In the genomic region with DNA sequence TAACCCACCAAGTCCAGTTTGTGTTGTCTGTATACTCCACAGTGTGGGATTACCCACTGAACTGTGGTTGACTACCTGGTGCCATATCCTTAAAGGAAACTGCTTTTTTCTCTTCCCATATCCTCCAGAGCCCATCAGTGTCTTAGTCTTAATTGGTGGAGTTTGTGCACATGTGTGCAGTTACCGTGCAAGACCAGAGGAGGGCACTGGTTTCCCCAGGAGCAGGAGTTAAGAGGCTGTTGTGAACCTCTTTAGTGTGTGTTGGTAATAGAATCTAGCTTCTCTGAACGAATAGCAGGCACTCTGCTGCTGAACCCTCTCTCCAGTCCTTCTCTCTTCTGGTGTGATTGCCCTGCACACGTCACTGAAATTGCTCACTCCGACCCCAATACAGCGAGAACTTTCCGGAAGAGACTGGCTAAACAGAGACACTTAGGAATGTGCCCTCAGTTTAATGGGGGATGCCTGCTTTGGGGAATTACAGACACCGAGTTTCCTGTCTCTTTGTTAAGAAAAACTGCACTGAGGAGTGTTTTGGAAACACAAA, we compare ENCODE assay signal across 10 mouse cellular contexts. TPM values are rescaled to one million over a fixed set of nuclear protein-coding genes. Genes with fewer than 3 reads are reported as not detected.
DNase-seq lines count a peak whose midpoint lies in the region; ATAC-seq and TF ChIP-seq lines count a peak whose summit lies in the region.
"Had no signal": no experiment of that assay in that cellular context is flagged by ENCODE, and none has a peak within 500 bp of the region (broad histone marks: within the 10 kb centered on the region; RNA-seq: fewer than 3 reads in every experiment).

No protein-coding gene starts in this region.

- DNase-seq in forebrain, postnatal 0 days: no peak
- no peak for DNase-seq in midbrain, postnatal 0 days (ENCODE audit: low spot score)
- DNase-seq in kidney, adult 2 months: peak; percentile 34
- peak; percentile 9 for DNase-seq in thymus, postnatal 14 days
- no peak for DNase-seq in cerebellum, adult 9-11 months
- no peak for DNase-seq in gastrocnemius, postnatal 4 days (ENCODE audit: low spot score in 2 of 2)

- no peak for ATAC-seq in forebrain, postnatal 0 days
- ATAC-seq in forebrain, embryonic 16.5 days: no peak
- ATAC-seq in midbrain, postnatal 0 days (ENCODE audit: low FRiP score): no peak
- no peak for ATAC-seq in midbrain, embryonic 13.5 days

- H3K4me2 ChIP-seq in forebrain, postnatal 0 days (ENCODE audit: low read depth): no peak overlapping the region
- H3K4me2 ChIP-seq in forebrain, embryonic 16.5 days (ENCODE audit: low read length): no peak overlapping the region
- H3K4me2 ChIP-seq in midbrain, postnatal 0 days (ENCODE audit: low read depth, low read length, poor library complexity, severe bottlenecking): no peak overlapping the region
- no peak overlapping the region for H3K4me2 ChIP-seq in midbrain, embryonic 13.5 days (replicated peaks)
- H3K4me2 ChIP-seq: hindbrain, embryonic 15.5 days had no signal

- H3K4me1 ChIP-seq in forebrain, postnatal 0 days (ENCODE audit: insufficient read depth): no peaks in the 10 kb centered on the region
- H3K4me1 ChIP-seq in forebrain, embryonic 16.5 days (replicated peaks; ENCODE audit: control insufficient read depth, insufficient read depth, low read length): no peaks in the 10 kb centered on the region
- no peaks in the 10 kb centered on the region for H3K4me1 ChIP-seq in midbrain, postnatal 0 days (ENCODE audit: insufficient read depth, low read length)
- no peaks in the 10 kb centered on the region for H3K4me1 ChIP-seq in midbrain, embryonic 13.5 days (replicated peaks)
- H3K4me1 ChIP-seq in kidney, adult 2 months (ENCODE audit: control insufficient read depth, insufficient read depth, low read length): no peaks in the 10 kb centered on the region
- H3K4me1 ChIP-seq: hindbrain, embryonic 15.5 days had no signal

- no peak for TF ChIP-seq POLR2A in kidney, adult 2 months (IDR thresholded peaks at IDR 0.05; ENCODE audit: low read depth, low read length)

- no peak overlapping the region for H3K9ac ChIP-seq in forebrain, postnatal 0 days
- no peak overlapping the region for H3K9ac ChIP-seq in forebrain, embryonic 16.5 days (replicated peaks; ENCODE audit: low read depth, low read length)
- no peak overlapping the region for H3K9ac ChIP-seq in midbrain, postnatal 0 days (replicated peaks; ENCODE audit: low read length, poor library complexity, severe bottlenecking)
- no peak overlapping the region for H3K9ac ChIP-seq in midbrain, embryonic 13.5 days (replicated peaks)
- H3K9ac ChIP-seq: hindbrain, embryonic 15.5 days had no signal

- H3K9me3 ChIP-seq in forebrain, postnatal 0 days (ENCODE audit: low read length): no peaks in the 10 kb centered on the region
- H3K9me3 ChIP-seq in forebrain, embryonic 16.5 days (ENCODE audit: control insufficient read depth, low read length): no peaks in the 10 kb centered on the region
- no peaks in the 10 kb centered on the region for H3K9me3 ChIP-seq in midbrain, postnatal 0 days (ENCODE audit: low read length)
- H3K9me3 ChIP-seq in midbrain, embryonic 13.5 days: no peaks in the 10 kb centered on the region
- H3K9me3 ChIP-seq: hindbrain, embryonic 15.5 days had no signal

- no peaks in the 10 kb centered on the region for H3K27me3 ChIP-seq in forebrain, postnatal 0 days (ENCODE audit: insufficient read depth, low read length)
- H3K27me3 ChIP-seq in forebrain, embryonic 16.5 days (replicated peaks; ENCODE audit: control insufficient read depth, insufficient read depth, low read length): no peaks in the 10 kb centered on the region
- H3K27me3 ChIP-seq in midbrain, postnatal 0 days (ENCODE audit: insufficient read depth, low read length): no peaks in the 10 kb centered on the region
- no peaks in the 10 kb centered on the region for H3K27me3 ChIP-seq in midbrain, embryonic 13.5 days
- no peaks in the 10 kb centered on the region for H3K27me3 ChIP-seq in kidney, adult 2 months (replicated peaks; ENCODE audit: control insufficient read depth, insufficient read depth, low read length)
- H3K27me3 ChIP-seq: hindbrain, embryonic 15.5 days had no signal

- no peaks in the 10 kb centered on the region for H3K36me3 ChIP-seq in forebrain, postnatal 0 days (ENCODE audit: insufficient read depth)
- no peaks in the 10 kb centered on the region for H3K36me3 ChIP-seq in forebrain, embryonic 16.5 days (ENCODE audit: control insufficient read depth, insufficient read depth)
- H3K36me3 ChIP-seq in midbrain, postnatal 0 days (ENCODE audit: insufficient read depth, low read length): no peaks in the 10 kb centered on the region
- H3K36me3 ChIP-seq in midbrain, embryonic 13.5 days: no peaks in the 10 kb centered on the region
- H3K36me3 ChIP-seq in kidney, adult 2 months (ENCODE audit: control insufficient read depth, insufficient read depth, low read length): no peaks in the 10 kb centered on the region
- H3K36me3 ChIP-seq: G1E; hindbrain, embryonic 15.5 days had no signal

- peak; percentile 40; the same call in 1 of the 2 replicates for TF ChIP-seq CTCF in forebrain, postnatal 0 days (IDR thresholded peaks at IDR 0.05; ENCODE audit: low read depth)
- TF ChIP-seq CTCF in midbrain, postnatal 0 days (IDR thresholded peaks at IDR 0.05): peak; percentile 48
- peak; percentile 53 for TF ChIP-seq CTCF in kidney, adult 2 months (conservative IDR thresholded peaks at IDR 0.05; ENCODE audit: insufficient read depth, insufficient read length, low read depth, low read length)

- H3K4me3 ChIP-seq in forebrain, postnatal 0 days (ENCODE audit: low read depth, low read length): no peak overlapping the region
- no peak overlapping the region for H3K4me3 ChIP-seq in forebrain, embryonic 16.5 days (replicated peaks; ENCODE audit: low read length)
- no peak overlapping the region for H3K4me3 ChIP-seq in midbrain, postnatal 0 days (ENCODE audit: low read depth, low read length)
- H3K4me3 ChIP-seq in midbrain, embryonic 13.5 days (replicated peaks): no peak overlapping the region
- H3K4me3 ChIP-seq in kidney, adult 2 months (ENCODE audit: insufficient read depth, low read depth, low read length): no peak overlapping the region
- H3K4me3 ChIP-seq: hindbrain, embryonic 15.5 days had no signal

- no peak overlapping the region for H3K27ac ChIP-seq in forebrain, postnatal 0 days (ENCODE audit: low read depth, low read length)
- H3K27ac ChIP-seq in forebrain, embryonic 16.5 days (ENCODE audit: low read length): no peak overlapping the region
- no peak overlapping the region for H3K27ac ChIP-seq in midbrain, postnatal 0 days (ENCODE audit: low read depth, low read length)
- no peak overlapping the region for H3K27ac ChIP-seq in midbrain, embryonic 13.5 days
- H3K27ac ChIP-seq in kidney, adult 2 months (ENCODE audit: insufficient read depth, low read depth, low read length): peak overlapping the region; percentile 5; the same call in 1 of the 2 replicates
- H3K27ac ChIP-seq: hindbrain, embryonic 15.5 days had no signal

- 84% methylated on average over 7 of the region's 7 CpGs for WGBS in forebrain, postnatal 0 days
- WGBS in forebrain, embryonic 16.5 days: 85% methylated on average over 7 of the region's 7 CpGs
- WGBS in midbrain, postnatal 0 days: 87% methylated on average over 7 of the region's 7 CpGs
- WGBS in midbrain, embryonic 13.5 days: 83% methylated on average over 7 of the region's 7 CpGs
- WGBS in kidney, adult 2 months: 47% methylated on average over 7 of the region's 7 CpGs

RNA-seq across cellular contexts. Expression of a gene that starts 39.1 kb away (rescaled TPM):
- 5.3 and 10.8 TPM in 2 replicates for total RNA-seq in forebrain, postnatal 0 days (2014; rRNA removed)
- 7.8 and 11.9 TPM in 2 replicates for polyA plus RNA-seq in forebrain, postnatal 0 days (2015; fragmentation: Nextera tagmentation; extraction: Ambion mirVana)
- polyA plus RNA-seq in forebrain, embryonic 16.5 days (2015; fragmentation: Nextera tagmentation; extraction: Ambion mirVana): 8.6 and 8.9 TPM in 2 replicates
- 9.3 and 11.3 TPM in 2 replicates for total RNA-seq in midbrain, postnatal 0 days (2014; rRNA removed)
- 16.0 and 16.1 TPM in 2 replicates for polyA plus RNA-seq in midbrain, postnatal 0 days (2015; fragmentation: Nextera tagmentation; extraction: Ambion mirVana)
- 7.2 and 7.9 TPM in 2 replicates for polyA plus RNA-seq in midbrain, embryonic 13.5 days (2015; fragmentation: Nextera tagmentation; extraction: Ambion mirVana)
- polyA plus RNA-seq in kidney, adult 2 months (2012; rRNA removed): 2.0 and 2.4 TPM in 2 replicates
- 10 to 100 TPM; 10.9 to 12.1 TPM for total RNA-seq in gastrocnemius, postnatal 4 days (2021)
- total RNA-seq: G1E had no signal
- polyA plus RNA-seq: G1E had no signal

Comparison
In these comparisons a context has a peak if more than half of its experiments do, and no peak if none do; other contexts are left out.
1. DNase-seq: peak in kidney, adult 2 months (single experiment) and thymus, postnatal 14 days (single experiment); none in forebrain, postnatal 0 days (single experiment), midbrain, postnatal 0 days (single experiment), cerebellum, adult 9-11 months (single experiment) and gastrocnemius, postnatal 4 days (0 of 2).
2. Peak in every context shown above with its lines, with median percentiles within 50 percentile points of each other: CTCF ChIP-seq.